Mouse (Mus musculus) lung, adult 2 months (tissue): Measurements from ENCODE around the gene Maml3.

Source experiments
- CTCF ChIP-seq: fragments of 200-500 bp; IDR thresholded peaks from 2 replicates; pipeline ENCODE4 v1.5.1; 2011; ENCODE audit warnings: mild to moderate bottlenecking, low read length, control low read depth; ENCODE audit not compliant: insufficient read depth
- POLR2A ChIP-seq: fragments of 200-500 bp; IDR thresholded peaks from 2 replicates; pipeline ENCODE4 v1.6.1; 2011; ENCODE audit warnings: low read depth, mild to moderate bottlenecking, control low read depth, low read length, borderline replicate concordance; ENCODE audit errors: extremely low read depth

GRCm38 (mm10) chr3:52018103-52018439 is 86.8 kb downstream of the Maml3 start:
- TF ChIP-seq CTCF (no peak), POLR2A (no peak)
